In genomic region chr17:73797706-73798105, GRCm38 (mm10) we compare ENCODE assay signal across 15 mouse cellular contexts. TPM values are rescaled to one million over a fixed set of nuclear protein-coding genes. Genes with fewer than 3 reads are reported as not detected.
DNase-seq lines count a peak whose midpoint lies in the region.
"Had no signal": no experiment of that assay in that cellular context is flagged by ENCODE, and none has a peak within 500 bp of the region (broad histone marks: within the 10 kb centered on the region; RNA-seq: fewer than 3 reads in every experiment).

No protein-coding gene starts in this region.

- no peak overlapping the region for H3K27ac ChIP-seq in heart, embryonic 10.5 days

- no peaks in the 10 kb centered on the region for H3K4me1 ChIP-seq in heart, embryonic 10.5 days

- intact Hi-C loops in heart, postnatal 36 days (cut with DNase I) = no loop called here
- intact Hi-C loops in heart, postnatal 14 days (cut with DNase I) = no loop called here

- peak; percentile 64 for DNase-seq in heart, adult 11 months
- DNase-seq in heart, postnatal 36 days = no peak
- DNase-seq in heart, embryonic 10.5 days (ENCODE audit: low spot score) = peak; percentile 64
- no peak for DNase-seq in heart, postnatal 14 days
- DNase-seq: adrenal gland, adult 2 months; adrenal gland, adult 8-10 months; adrenal gland, postnatal 10 days; adrenal gland, postnatal 14 days; adrenal gland, postnatal 25 days; adrenal gland, postnatal 36 days; B cell, adult 2 months; cerebellum, adult 11 months; cerebellum, adult 11-12 months; cerebellum, adult 18-20 months had no signal

- no peaks in the 10 kb centered on the region for H3K27me3 ChIP-seq in heart, embryonic 10.5 days (ENCODE audit: insufficient read depth, poor library complexity, severe bottlenecking)

- WGBS in heart, embryonic 10.5 days = 58% methylated on average over 4 of the region's 4 CpGs

- no peaks in the 10 kb centered on the region for H3K36me3 ChIP-seq in heart, embryonic 10.5 days
- H3K36me3 ChIP-seq: G1E had no signal

- no peaks in the 10 kb centered on the region for H3K9me3 ChIP-seq in heart, embryonic 10.5 days

- H3K4me3 ChIP-seq in heart, embryonic 10.5 days = no peak overlapping the region

RNA-seq across cellular contexts. Expression of gene Ehd3, which starts 6.2 kb away (rescaled TPM):
- 1 to 10 TPM; 3.0 to 3.2 TPM for total RNA-seq in heart, postnatal 36 days (2021)
- polyA plus RNA-seq in heart, embryonic 10.5 days (2016; fragmentation: Nextera tagmentation; extraction: Ambion mirVana) = 4.6 and 12.5 TPM in 2 replicates
- 1 to 10 TPM; 3.9 to 4.2 TPM for total RNA-seq in heart, postnatal 14 days (2021)

Comparison
In these comparisons a context has a peak if more than half of its experiments do, and no peak if none do; other contexts are left out.
1. DNase-seq: peak in heart, adult 11 months (single experiment) and heart, embryonic 10.5 days (single experiment); none in heart, postnatal 36 days (0 of 2) and heart, postnatal 14 days (0 of 2).